Mouse (Mus musculus): ENCODE measurements at regions not wholly inside any gene's neighbourhood (a gene's known extent, or its start where the extent isn't known, plus 50 kb on each side); places are given as distances from the start of the nearest gene placed in this dataset.

GRCm38 (mm10) chr15:64482960-64483359 is 334.5 kb upstream of the Gm21798 start:
- TF ChIP-seq TBP (IDR thresholded peaks at IDR 0.05; ENCODE audit: low read depth, low read length) (no peak), MAFK (IDR thresholded peaks at IDR 0.05; ENCODE audit: borderline replicate concordance, low read depth, low read length) (no peak), ETS1 (IDR thresholded peaks at IDR 0.05; ENCODE audit: low read depth, low read length) (no peak), ZKSCAN1 (IDR thresholded peaks at IDR 0.05; ENCODE audit: low read depth, low read length) (no peak), BHLHE40 (IDR thresholded peaks at IDR 0.05; ENCODE audit: borderline replicate concordance, low read depth, low read length) (no peak), MXI1 (IDR thresholded peaks at IDR 0.05; ENCODE audit: low read depth, low read length) (no peak), HCFC1 (IDR thresholded peaks at IDR 0.05; ENCODE audit: low read depth, low read length) (no peak), GABPA (IDR thresholded peaks at IDR 0.05; ENCODE audit: low read depth, low read length) (no peak), RAD21 (IDR thresholded peaks at IDR 0.05; ENCODE audit: low read depth, low read length) (no peak), GATA1 (IDR thresholded peaks at IDR 0.05; ENCODE audit: low read depth, low read length) (no peak), ELF1 (IDR thresholded peaks at IDR 0.05; ENCODE audit: low read depth, low read length) (no peak), TAL1 (IDR thresholded peaks at IDR 0.05; ENCODE audit: low read length) (no peak), MAX (IDR thresholded peaks at IDR 0.05; ENCODE audit: low read length) (no peak), E2F4 (IDR thresholded peaks at IDR 0.05; ENCODE audit: borderline replicate concordance, low read depth, low read length) (no peak), TCF12 (IDR thresholded peaks at IDR 0.05; ENCODE audit: low read depth, low read length) (no peak), SMC3 (IDR thresholded peaks at IDR 0.05; ENCODE audit: low read depth, low read length) (no peak), NRF1 (IDR thresholded peaks at IDR 0.05; ENCODE audit: insufficient read depth, low read depth, low read length, poor library complexity, severe bottlenecking) (no peak), MAZ (IDR thresholded peaks at IDR 0.05; ENCODE audit: low read depth, low read length) (no peak), UBTF (IDR thresholded peaks at IDR 0.05; ENCODE audit: borderline replicate concordance, insufficient read depth, low read depth, low read length) (no peak), POLR2AphosphoS5 (IDR thresholded peaks at IDR 0.05; ENCODE audit: borderline replicate concordance, low read depth, low read length) (no peak)

GRCm38 (mm10) chr15:64487801-64488200 is 329.7 kb upstream of the Gm21798 start:
- Histone ChIP-seq H3K9ac (ENCODE audit: control insufficient read depth, low read depth, low read length, poor library complexity, severe bottlenecking) (no peak overlapping the region), H3K27me3 (ENCODE audit: control insufficient read depth in 1 of 2, insufficient read depth in 2 of 2, low read length in 2 of 2) (peaks cover 6 to 7% of the 10 kb centered on the region in 2 experiments), H3K9me3 (replicated peaks; ENCODE audit: insufficient read depth, low read length) (no peaks in the 10 kb centered on the region), H3K36me3 (ENCODE audit: control insufficient read depth in 1 of 2, insufficient read depth in 2 of 2, low read length in 2 of 2) (no peaks in the 10 kb centered on the region; a peak in 1 of 4 replicates), H3K4me1 (ENCODE audit: control insufficient read depth in 1 of 2, insufficient read depth in 2 of 2, low read length in 2 of 2) (peaks cover 0 to 2% of the 10 kb centered on the region in 2 experiments; a peak in 1 of 4 replicates), H3K79me2 (ENCODE audit: control insufficient read depth, insufficient read depth, low read length, poor library complexity) (no peaks in the 10 kb centered on the region), H3K4me3 (ENCODE audit: control insufficient read depth in 1 of 2, insufficient read depth in 1 of 2, low read depth in 2 of 2, low read length in 2 of 2) (no peak overlapping the region), H3K27ac (ENCODE audit: control insufficient read depth, low read depth, low read length) (no peak overlapping the region)
- TF ChIP-seq SIN3A (IDR thresholded peaks at IDR 0.05; ENCODE audit: low read length), result no peak
- no peak for TF ChIP-seq KAT2A (conservative IDR thresholded peaks at IDR 0.05; ENCODE audit: low read depth, low read length)
- DNase-seq (ENCODE audit: low read depth, low spot score), result no peak

More at GRCm38 (mm10) chr15:64482960-64483359, 334.5 kb upstream of the Gm21798 start:
- Histone ChIP-seq H3K4me3 (ENCODE audit: control insufficient read depth in 1 of 2, insufficient read depth in 1 of 2, low read depth in 2 of 2, low read length in 2 of 2) (no peak overlapping the region), H3K9ac (ENCODE audit: control insufficient read depth, low read depth, low read length, poor library complexity, severe bottlenecking) (no peak overlapping the region), H3K9me3 (replicated peaks; ENCODE audit: insufficient read depth, low read length) (no peaks in the 10 kb centered on the region), H3K79me2 (ENCODE audit: control insufficient read depth, insufficient read depth, low read length, poor library complexity) (no peaks in the 10 kb centered on the region), H3K27ac (ENCODE audit: control insufficient read depth, low read depth, low read length) (no peak overlapping the region), H3K4me1 (ENCODE audit: control insufficient read depth in 1 of 2, insufficient read depth in 2 of 2, low read length in 2 of 2) (peaks cover 0 to 2% of the 10 kb centered on the region in 2 experiments; a peak in 1 of 4 replicates), H3K36me3 (ENCODE audit: control insufficient read depth in 1 of 2, insufficient read depth in 2 of 2, low read length in 2 of 2) (no peaks in the 10 kb centered on the region; a peak in 1 of 4 replicates), H3K27me3 (ENCODE audit: control insufficient read depth in 1 of 2, insufficient read depth in 2 of 2, low read length in 2 of 2) (0 out of 4 replicates have a peak, but pooled peaks cover 0 to 1% of the 10 kb centered on the region in 2 experiments)
- no peak for DNase-seq (ENCODE audit: low read depth, low spot score)

Measured in MEL (cell line).